Mouse (Mus musculus): ENCODE results near the gene Ptprn. TPM values are rescaled to one million over a fixed set of nuclear protein-coding genes. Genes with fewer than 3 reads are reported as not detected.

Gene Ptprn
- polyA plus RNA-seq, 1 experiment from 2014 or later, result 0.92 TPM

DNA sequence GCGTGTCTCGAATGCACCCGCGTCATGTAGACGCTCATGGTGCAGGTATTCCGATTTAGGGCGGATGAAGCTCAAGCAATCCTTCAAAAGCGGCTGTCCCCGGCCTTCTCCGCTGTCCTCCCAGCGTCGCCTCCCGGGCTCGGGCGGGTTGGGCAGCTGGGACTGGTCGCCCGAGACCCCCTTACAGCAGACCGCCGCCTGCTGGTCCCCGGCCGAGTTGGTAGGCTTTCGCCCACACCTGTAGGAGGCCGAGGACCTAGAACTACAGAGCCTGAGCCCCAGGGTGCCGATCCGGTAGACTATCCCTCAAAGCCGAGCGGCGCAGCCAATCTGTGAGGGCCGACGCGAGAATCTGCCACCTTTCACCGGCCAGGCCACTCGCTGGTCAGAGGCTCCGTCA lies 44.8 kb downstream of the Ptprn start, which contains the start of gene Tuba4a:
Gene Tuba4a (minus strand): TSS at position 335 of the 400 bp plus-strand sequence.
- peak; percentile 42 for TF ChIP-seq CTCF (IDR thresholded peaks at IDR 0.05)
- no peak for TF ChIP-seq EP300 (IDR thresholded peaks at IDR 0.05)
- Histone ChIP-seq H3K9me3 (ENCODE audit: low read length) (no peaks in the 10 kb centered on the region), H3K4me2 (replicated peaks; ENCODE audit: low read depth, low read length) (peak within 1 kb of the TSS; percentile 78), H3K9ac (replicated peaks; ENCODE audit: low read depth) (peak within 1 kb of the TSS; percentile 46), H3K36me3 (ENCODE audit: insufficient read depth, low read length) (peaks cover 5% of the 10 kb centered on the region; the same call in 1 of the 2 replicates), H3K27me3 (replicated peaks; ENCODE audit: insufficient read depth, low read length) (peaks cover 3% of the 10 kb centered on the region), H3K27ac (ENCODE audit: low read length) (peak within 1 kb of the TSS; percentile 77), H3K4me3 (ENCODE audit: low read depth, low read length) (peak within 1 kb of the TSS; percentile 54), H3K4me1 (ENCODE audit: insufficient read depth, low read depth, low read length) (peaks cover 6% of the 10 kb centered on the region)
- DNase-seq (ENCODE audit: low spot score) (no peak), ATAC-seq (peak; percentile 59)
- 0% methylated on average over 34 of the region's 34 CpGs for WGBS

DNA sequence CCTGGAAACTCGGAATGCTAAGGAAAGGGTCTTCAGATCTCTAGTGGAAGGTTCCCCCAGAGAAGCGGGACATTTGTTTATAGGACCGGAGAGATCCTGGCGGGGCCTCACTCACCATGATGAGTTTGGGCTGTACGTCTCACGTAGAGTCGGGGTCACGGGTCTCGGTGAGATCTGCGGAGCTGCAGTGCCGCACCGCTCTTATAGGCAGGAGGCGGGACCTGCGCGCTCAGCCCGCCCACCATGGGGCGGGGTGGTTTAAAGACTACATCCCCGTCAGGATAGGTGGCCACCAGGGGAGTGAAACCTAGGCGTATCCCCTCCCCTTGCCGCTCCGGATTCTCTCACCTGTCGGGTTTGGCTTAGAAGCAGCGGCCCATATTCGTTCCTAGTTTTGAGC lies 45.2 kb downstream of the Ptprn start:
- Histone ChIP-seq H3K4me3 (ENCODE audit: low read depth, low read length) (peak overlapping the region; percentile 54), H3K27me3 (replicated peaks; ENCODE audit: insufficient read depth, low read length) (peaks cover 3% of the 10 kb centered on the region), H3K36me3 (ENCODE audit: insufficient read depth, low read length) (peaks cover 5% of the 10 kb centered on the region; the same call in 1 of the 2 replicates), H3K4me2 (replicated peaks; ENCODE audit: low read depth, low read length) (peak overlapping the region; percentile 78), H3K9ac (replicated peaks; ENCODE audit: low read depth) (peak overlapping the region; percentile 46), H3K9me3 (ENCODE audit: low read length) (no peaks in the 10 kb centered on the region), H3K27ac (ENCODE audit: low read length) (peak overlapping the region; percentile 77), H3K4me1 (ENCODE audit: insufficient read depth, low read depth, low read length) (peaks cover 6% of the 10 kb centered on the region)
- TF ChIP-seq CTCF (IDR thresholded peaks at IDR 0.05) (peak; percentile 49), EP300 (IDR thresholded peaks at IDR 0.05) (no peak)
- under 1% methylated on average over 24 of the region's 24 CpGs for WGBS
- peak; percentile 92 for DNase-seq (ENCODE audit: low spot score)
- ATAC-seq, result peak; percentile 96

DNA sequence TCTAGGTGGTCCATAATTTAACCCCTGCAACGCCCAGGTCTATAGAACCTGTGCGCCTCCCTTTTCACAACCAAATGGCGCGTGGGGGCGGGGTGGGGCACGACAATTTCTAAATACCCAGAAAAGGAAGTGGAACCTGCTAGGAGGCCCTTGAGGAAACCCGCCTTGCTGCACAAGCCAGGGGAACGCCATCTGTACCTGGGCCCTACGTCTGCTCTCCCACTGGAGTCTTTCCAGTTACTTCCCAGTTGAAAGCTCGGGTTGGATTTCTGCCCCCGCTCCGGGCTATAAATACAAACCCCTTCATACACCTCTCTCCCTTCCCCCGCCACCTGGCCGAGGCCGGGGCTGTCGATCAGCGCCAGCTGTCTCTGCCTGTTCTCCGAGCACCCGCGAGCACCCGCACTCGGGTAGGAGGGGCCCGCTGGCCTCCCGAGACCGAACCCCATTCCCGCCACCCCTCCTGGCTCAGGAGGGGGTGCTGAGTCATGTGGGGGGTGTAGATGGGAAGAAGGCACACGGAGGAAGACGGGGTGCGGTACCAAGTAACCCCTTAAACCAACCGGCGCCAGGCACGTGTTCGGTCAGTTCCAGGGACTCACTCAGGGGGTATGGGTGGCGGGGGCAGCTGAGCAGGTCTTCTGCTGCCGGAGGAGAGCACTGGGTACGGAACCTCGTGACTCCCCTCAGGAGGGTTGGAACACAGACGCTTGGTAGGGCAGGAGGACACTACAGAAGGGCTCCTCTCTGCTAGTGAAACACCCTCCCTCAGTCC lies 45.9 kb downstream of the Ptprn start:
- peak overlapping the region; percentile 54 for H3K4me3 ChIP-seq (ENCODE audit: low read depth, low read length)
- peak overlapping the region; percentile 78 for H3K4me2 ChIP-seq (replicated peaks; ENCODE audit: low read depth, low read length)
- ATAC-seq (peak; percentile 33), DNase-seq (ENCODE audit: low spot score) (peak; percentile 60)
- peaks cover 10% of the 10 kb centered on the region; the same call in 1 of the 2 replicates for H3K36me3 ChIP-seq (ENCODE audit: insufficient read depth, low read length)
- H3K9me3 ChIP-seq (ENCODE audit: low read length), result no peaks in the 10 kb centered on the region
- WGBS, result under 1% methylated on average over 38 of the region's 38 CpGs
- TF ChIP-seq CTCF (IDR thresholded peaks at IDR 0.05), result no peak
- peak overlapping the region; percentile 46 for H3K9ac ChIP-seq (replicated peaks; ENCODE audit: low read depth)
- H3K27me3 ChIP-seq (replicated peaks; ENCODE audit: insufficient read depth, low read length), result peaks cover 3% of the 10 kb centered on the region
- H3K4me1 ChIP-seq (ENCODE audit: insufficient read depth, low read depth, low read length), result peaks cover 6% of the 10 kb centered on the region
- peak overlapping the region; percentile 72 for H3K27ac ChIP-seq (ENCODE audit: low read length)

DNA sequence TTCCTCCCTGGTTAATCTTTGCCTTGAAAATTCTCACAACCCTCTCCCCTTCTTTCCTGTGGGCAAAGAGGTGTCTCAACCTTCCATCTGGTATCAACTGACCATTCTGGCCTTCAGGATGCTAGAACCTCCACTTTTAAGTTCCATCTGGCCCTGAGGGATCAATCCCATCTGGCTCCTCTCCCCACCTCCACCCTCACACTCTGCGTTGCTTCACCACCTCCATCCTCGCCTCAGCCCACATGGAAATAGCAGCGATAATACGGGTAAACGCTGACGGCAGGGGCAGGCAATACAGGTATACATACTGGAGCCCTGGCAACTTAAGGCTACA lies 46.4 kb downstream of the Ptprn start:
- no peak for TF ChIP-seq CTCF (IDR thresholded peaks at IDR 0.05)
- TF ChIP-seq EP300 (IDR thresholded peaks at IDR 0.05), result no peak
- DNase-seq (ENCODE audit: low spot score) (no peak), ATAC-seq (no peak)
- H3K27ac ChIP-seq (ENCODE audit: low read length), result 0 out of 2 replicates have a peak overlapping the region, but pooled peaks have one; percentile 72
- H3K9ac ChIP-seq (replicated peaks; ENCODE audit: low read depth), result peak overlapping the region; percentile 46; the same call in 1 of the 2 replicates
- H3K36me3 ChIP-seq (ENCODE audit: insufficient read depth, low read length), result peaks cover 10% of the 10 kb centered on the region; the same call in 1 of the 2 replicates
- peak overlapping the region; percentile 54 for H3K4me3 ChIP-seq (ENCODE audit: low read depth, low read length)
- H3K27me3 ChIP-seq (replicated peaks; ENCODE audit: insufficient read depth, low read length), result peaks cover 3% of the 10 kb centered on the region
- no peaks in the 10 kb centered on the region for H3K9me3 ChIP-seq (ENCODE audit: low read length)
- 3% methylated on average over 6 of the region's 6 CpGs for WGBS
- H3K4me2 ChIP-seq (replicated peaks; ENCODE audit: low read depth, low read length), result peak overlapping the region; percentile 78
- H3K4me1 ChIP-seq (ENCODE audit: insufficient read depth, low read depth, low read length), result peaks cover 6% of the 10 kb centered on the region

DNA sequence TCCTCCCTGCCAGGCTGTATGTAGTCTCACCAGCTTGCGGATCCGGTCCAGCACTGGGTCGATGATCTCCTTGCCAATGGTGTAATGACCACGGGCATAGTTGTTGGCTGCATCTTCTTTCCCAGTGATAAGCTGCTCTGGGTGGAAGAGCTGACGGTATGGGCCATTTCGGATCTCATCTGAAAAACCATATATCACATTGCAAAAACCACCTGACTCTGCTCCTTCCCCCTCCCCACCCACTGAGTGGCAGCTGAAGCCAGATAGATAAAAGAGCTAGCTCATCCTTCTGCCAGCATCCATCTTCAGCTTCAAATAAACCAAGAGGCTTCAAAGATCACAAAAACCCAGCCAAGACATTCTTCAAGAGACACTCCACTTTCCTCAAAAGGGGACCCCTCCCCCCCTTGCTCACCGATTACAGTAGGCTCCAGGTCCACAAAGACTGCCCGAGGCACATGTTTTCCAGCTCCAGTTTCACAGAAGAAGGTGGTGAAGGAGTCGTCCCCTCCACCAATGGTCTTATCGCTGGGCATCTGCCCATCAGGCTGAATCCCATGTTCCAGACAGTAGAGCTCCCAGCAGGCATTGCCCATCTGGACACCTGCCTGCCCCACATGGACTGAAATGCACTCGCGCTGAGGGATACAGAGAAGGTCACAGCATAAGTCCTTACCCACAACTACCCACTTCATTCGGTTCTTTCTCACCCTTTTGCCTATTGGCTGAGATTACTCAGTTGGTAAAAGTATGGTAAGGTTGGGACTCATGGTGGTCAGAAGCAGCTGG lies 47.3 kb downstream of the Ptprn start:
- Histone ChIP-seq H3K27me3 (replicated peaks; ENCODE audit: insufficient read depth, low read length) (peaks cover 3% of the 10 kb centered on the region; the same call in 1 of the 2 replicates), H3K9ac (replicated peaks; ENCODE audit: low read depth) (no peak overlapping the region), H3K4me3 (ENCODE audit: low read depth, low read length) (no peak overlapping the region), H3K36me3 (ENCODE audit: insufficient read depth, low read length) (peaks cover 10% of the 10 kb centered on the region; the same call in 1 of the 2 replicates), H3K9me3 (ENCODE audit: low read length) (no peaks in the 10 kb centered on the region), H3K4me2 (replicated peaks; ENCODE audit: low read depth, low read length) (peak overlapping the region; percentile 78; the same call in 1 of the 2 replicates), H3K27ac (ENCODE audit: low read length) (no peak overlapping the region), H3K4me1 (ENCODE audit: insufficient read depth, low read depth, low read length) (peaks cover 6% of the 10 kb centered on the region)
- ATAC-seq, result no peak
- no peak for DNase-seq (ENCODE audit: low spot score)
- no peak for TF ChIP-seq CTCF (IDR thresholded peaks at IDR 0.05)
- no peak for TF ChIP-seq EP300 (IDR thresholded peaks at IDR 0.05)
- WGBS, result 62% methylated on average over 13 of the region's 13 CpGs

DNA sequence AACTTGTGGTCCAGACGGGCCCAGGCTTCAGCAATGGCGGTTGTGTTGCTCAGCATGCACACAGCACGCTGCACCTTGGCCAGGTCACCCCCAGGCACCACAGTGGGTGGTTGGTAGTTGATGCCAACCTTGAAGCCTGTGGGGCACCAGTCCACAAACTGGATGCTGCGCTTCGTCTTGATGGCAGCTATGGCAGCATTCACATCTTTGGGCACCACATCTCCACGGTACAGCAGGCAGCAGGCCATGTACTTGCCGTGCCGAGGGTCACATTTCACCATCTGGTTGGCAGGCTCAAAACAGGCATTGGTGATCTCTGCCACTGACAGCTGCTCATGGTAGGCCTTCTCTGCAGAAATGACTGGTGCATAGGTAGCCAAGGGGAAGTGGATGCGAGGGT lies 48.5 kb downstream of the Ptprn start:
- Histone ChIP-seq H3K4me1 (ENCODE audit: insufficient read depth, low read depth, low read length) (peaks cover 12% of the 10 kb centered on the region), H3K27ac (ENCODE audit: low read length) (no peak overlapping the region), H3K9me3 (ENCODE audit: low read length) (no peaks in the 10 kb centered on the region), H3K9ac (replicated peaks; ENCODE audit: low read depth) (no peak overlapping the region), H3K4me2 (replicated peaks; ENCODE audit: low read depth, low read length) (no peak overlapping the region), H3K4me3 (ENCODE audit: low read depth, low read length) (no peak overlapping the region), H3K36me3 (ENCODE audit: insufficient read depth, low read length) (peaks cover 10% of the 10 kb centered on the region; the same call in 1 of the 2 replicates), H3K27me3 (replicated peaks; ENCODE audit: insufficient read depth, low read length) (peaks cover 3% of the 10 kb centered on the region; the same call in 1 of the 2 replicates)
- DNase-seq (ENCODE audit: low spot score) (no peak), ATAC-seq (no peak)
- TF ChIP-seq CTCF (IDR thresholded peaks at IDR 0.05) (no peak), EP300 (IDR thresholded peaks at IDR 0.05) (no peak)
- WGBS, result 91% methylated on average over 9 of the region's 9 CpGs
